Mouse (Mus musculus) kidney, adult 2 months (tissue): Measurements from ENCODE around the gene Tmem108.

Experiments used
- CTCF ChIP-seq: fragments of 200-500 bp; conservative IDR thresholded peaks from 2 replicates; pipeline ENCODE4 v1.5.1; 2011; ENCODE audit warnings: low read depth, mild to moderate bottlenecking, control low read depth, low read length, moderate library complexity, mixed read lengths; ENCODE audit not compliant: insufficient read depth, insufficient read length
- POLR2A ChIP-seq: fragments of 200-500 bp; IDR thresholded peaks from one replicate; pipeline ENCODE4 v1.6.1; 2011; ENCODE audit warnings: low read depth, low read length, control low read depth

DNA sequence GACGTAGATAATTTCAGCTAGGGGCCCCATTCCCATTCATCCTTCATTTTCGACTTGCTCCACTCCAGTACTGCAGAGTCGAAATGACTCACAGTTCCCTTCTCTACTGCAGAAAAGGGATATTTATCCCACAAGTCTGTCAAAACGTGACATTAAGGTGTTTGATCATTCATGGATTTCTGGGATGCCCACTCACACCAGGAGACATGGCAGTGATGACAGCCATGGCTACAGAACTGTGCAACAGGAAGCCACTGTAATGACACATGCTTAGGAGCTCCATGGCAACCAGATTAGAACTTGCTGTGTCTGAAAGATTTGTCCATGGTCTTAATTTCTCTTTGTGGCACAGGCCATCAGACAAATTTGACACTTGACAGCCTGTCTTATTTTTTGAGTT is 168.6 kb downstream of the Tmem108 start:
- TF ChIP-seq POLR2A = no peak
- no peak for TF ChIP-seq CTCF
